Mouse (Mus musculus): ENCODE results near the gene Gbp2b.

Gene Gbp2b

GRCm38 (mm10) chr3:142620956-142621562, 26.4 kb downstream of the Gbp2b start:
- DNase-seq, result no peak

GRCm38 (mm10) chr3:142630385-142630784, 35.7 kb downstream of the Gbp2b start:
- DNase-seq, result no peak

- DNase-seq, result peak; percentile 47
Observed at GRCm38 (mm10) chr3:142640201-142640600, 45.6 kb downstream of the Gbp2b start.

- DNase-seq, result peak; percentile 18
Observed at GRCm38 (mm10) chr3:142645949-142646348, 51.3 kb downstream of the Gbp2b start.

- DNase-seq, result peak; percentile 31
Observed at GRCm38 (mm10) chr3:142647836-142648235, 53.2 kb downstream of the Gbp2b start.

- DNase-seq, result no peak
Observed at GRCm38 (mm10) chr3:142650205-142650604, 55.6 kb downstream of the Gbp2b start.

GRCm38 (mm10) chr3:142664723-142665122, 70.1 kb downstream of the Gbp2b start:
- DNase-seq, result no peak
